Mouse (Mus musculus) spleen, adult 2 months (tissue): ENCODE measurements around the gene Itprid1. TPM values are rescaled to one million over a fixed set of nuclear protein-coding genes. Genes with fewer than 3 reads are reported as not detected.

Experiments used
- DNase-seq, 2 experiments: peaks; one replicate each; pipeline versions ENCODE4 v3.0.0 to v3.0.0-alpha.2; 2012 to 2021; ENCODE audit warnings: low spot score in 2 of 2, low read depth in 1 of 2
- H3K27ac ChIP-seq: fragments of 200-500 bp; 2 replicates; pipeline ENCODE4 v1.5.1; 2012; ENCODE audit warnings: low read length, inconsistent platforms; ENCODE audit not compliant: insufficient read depth
- H3K27me3 ChIP-seq: fragments of 200-500 bp; 2 replicates; pipeline ENCODE4 v1.6.1; 2012; ENCODE audit warnings: mild to moderate bottlenecking, moderate library complexity, low read length, inconsistent platforms; ENCODE audit not compliant: control insufficient read depth, insufficient read depth
- H3K36me3 ChIP-seq: fragments of 200-500 bp; 2 replicates; pipeline ENCODE4 v1.6.1; 2012; ENCODE audit warnings: mild to moderate bottlenecking, low read length, inconsistent platforms; ENCODE audit not compliant: control insufficient read depth, insufficient read depth
- H3K4me1 ChIP-seq: fragments of 200-500 bp; 2 replicates; pipeline ENCODE4 v1.6.1; 2011; ENCODE audit warnings: inconsistent platforms; ENCODE audit not compliant: control insufficient read depth, insufficient read depth, insufficient read length
- H3K4me3 ChIP-seq: fragments of 200-500 bp; 2 replicates; pipeline ENCODE4 v1.5.1; 2011; ENCODE audit warnings: mild to moderate bottlenecking, inconsistent platforms; ENCODE audit not compliant: insufficient read depth, insufficient read length; ENCODE audit errors: extremely low read depth
- CTCF ChIP-seq: fragments of 200-500 bp; IDR thresholded peaks from 2 replicates; pipeline ENCODE4 v1.5.1; 2011; ENCODE audit warnings: mild to moderate bottlenecking, inconsistent platforms; ENCODE audit not compliant: insufficient read depth, insufficient read length, insufficient replicate concordance; ENCODE audit errors: extremely low read depth
- POLR2A ChIP-seq: fragments of 200-500 bp; IDR thresholded peaks from 2 replicates; pipeline ENCODE4 v1.6.1; 2011; ENCODE audit warnings: low read depth, low read length, inconsistent platforms
- WGBS: fragments of 180-500 bp; shearing (Covaris S2); methylation state at CpG from one replicate; pipeline ENCODE4 v1.1.7; 2018; 5-methylcytosine and 5-hydroxymethylcytosine counted together
- polyA plus RNA-seq: library from polyadenylated mRNA; depleted of rRNA; stranded (reverse); fragments of >200 nt; gene quantifications from 2 replicates; pipeline ENCODE4 v1.2.3, GENCODE M21; 2012

Itprid1 gene
- polyA plus RNA-seq, 1 experiment = not detected

- WGBS = 89% methylated on average over 1 of the region's 1 CpGs
- DNase-seq = no peak
- H3K27me3 ChIP-seq = no peaks in the 10 kb centered on the region
Measured at GRCm38 (mm10) chr6:55944709-55945108, 108.0 kb downstream of the Itprid1 start.

DNA sequence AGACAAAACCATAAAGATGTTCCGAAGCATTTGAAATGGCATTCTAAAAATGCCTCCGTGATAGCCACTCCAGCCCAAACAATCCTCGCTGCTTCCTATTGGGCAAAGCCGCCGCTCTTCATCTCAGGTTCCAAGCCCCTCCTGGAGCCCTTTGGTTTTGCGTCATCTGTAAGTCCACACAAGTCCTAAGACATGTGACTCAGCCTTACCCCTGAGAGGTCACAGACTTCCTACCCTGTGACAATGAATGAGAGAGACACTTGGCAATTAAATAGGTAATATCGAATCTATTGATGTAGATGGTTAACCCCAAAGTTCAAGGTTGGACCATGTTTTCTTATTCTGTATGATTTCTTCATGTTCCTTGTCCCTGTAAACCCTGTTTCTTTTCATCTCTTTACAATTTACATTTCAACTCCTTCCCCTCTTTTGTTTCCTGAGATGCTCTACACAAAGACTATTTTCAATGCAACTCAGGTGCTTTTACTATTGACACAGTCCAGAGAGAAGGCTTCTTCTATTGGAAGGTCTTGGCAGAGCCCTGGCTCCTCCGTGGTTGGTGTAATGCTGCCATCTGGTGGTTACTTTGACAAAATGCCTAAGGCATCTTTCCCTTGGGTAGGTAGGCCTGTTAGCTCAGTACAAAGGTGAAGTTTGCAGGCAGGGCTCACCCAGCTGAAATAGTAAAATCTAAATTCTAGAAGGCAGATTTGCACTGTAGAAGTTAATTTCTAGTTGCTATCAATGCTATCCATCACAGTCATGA is 113.8 kb downstream of the Itprid1 start:
- 77% methylated on average over 8 of the region's 8 CpGs for WGBS
- no peaks in the 10 kb centered on the region for H3K27me3 ChIP-seq
- DNase-seq = no peak
- no peak overlapping the region for H3K4me3 ChIP-seq
- H3K27ac ChIP-seq = no peak overlapping the region
- no peak for TF ChIP-seq CTCF
- no peaks in the 10 kb centered on the region for H3K36me3 ChIP-seq
- H3K4me1 ChIP-seq = no peaks in the 10 kb centered on the region

More at GRCm38 (mm10) chr6:55944709-55945108, 108.0 kb downstream of the Itprid1 start:
- Histone ChIP-seq H3K4me1 (no peaks in the 10 kb centered on the region), H3K4me3 (no peak overlapping the region), H3K27ac (no peak overlapping the region), H3K36me3 (no peaks in the 10 kb centered on the region)
- TF ChIP-seq POLR2A = no peak
- TF ChIP-seq CTCF = no peak

GRCm38 (mm10) chr6:55972998-55973397 is 136.3 kb downstream of the Itprid1 start:
- Histone ChIP-seq H3K27me3 (no peaks in the 10 kb centered on the region), H3K27ac (no peak overlapping the region), H3K4me3 (no peak overlapping the region), H3K4me1 (no peaks in the 10 kb centered on the region), H3K36me3 (no peaks in the 10 kb centered on the region)
- TF ChIP-seq POLR2A = no peak
- no peak for TF ChIP-seq CTCF
- no peak for DNase-seq

GRCm38 (mm10) chr6:55979766-55980165 is 143.1 kb downstream of the Itprid1 start:
- Histone ChIP-seq H3K27ac (no peak overlapping the region), H3K4me1 (no peaks in the 10 kb centered on the region), H3K27me3 (no peaks in the 10 kb centered on the region), H3K36me3 (no peaks in the 10 kb centered on the region), H3K4me3 (no peak overlapping the region)
- WGBS = 80% methylated on average over 2 of the region's 2 CpGs
- TF ChIP-seq CTCF (no peak), POLR2A (no peak)
- DNase-seq = no peak

- no peak overlapping the region for H3K27ac ChIP-seq
- no peaks in the 10 kb centered on the region for H3K27me3 ChIP-seq
- H3K36me3 ChIP-seq = no peaks in the 10 kb centered on the region
- H3K4me1 ChIP-seq = no peaks in the 10 kb centered on the region
- TF ChIP-seq CTCF (no peak), POLR2A (no peak)
- no peak for DNase-seq
- 77% methylated on average over 4 of the region's 4 CpGs for WGBS
- no peak overlapping the region for H3K4me3 ChIP-seq
Measured at GRCm38 (mm10) chr6:56008711-56009110, 172.0 kb downstream of the Itprid1 start.

GRCm38 (mm10) chr6:56012384-56012783 is 175.7 kb downstream of the Itprid1 start:
- Histone ChIP-seq H3K4me3 (no peak overlapping the region), H3K4me1 (no peaks in the 10 kb centered on the region), H3K36me3 (no peaks in the 10 kb centered on the region), H3K27me3 (no peaks in the 10 kb centered on the region), H3K27ac (no peak overlapping the region)
- DNase-seq = no peak
- TF ChIP-seq POLR2A (no peak), CTCF (no peak)
- 77% methylated on average over 5 of the region's 5 CpGs for WGBS

DNA sequence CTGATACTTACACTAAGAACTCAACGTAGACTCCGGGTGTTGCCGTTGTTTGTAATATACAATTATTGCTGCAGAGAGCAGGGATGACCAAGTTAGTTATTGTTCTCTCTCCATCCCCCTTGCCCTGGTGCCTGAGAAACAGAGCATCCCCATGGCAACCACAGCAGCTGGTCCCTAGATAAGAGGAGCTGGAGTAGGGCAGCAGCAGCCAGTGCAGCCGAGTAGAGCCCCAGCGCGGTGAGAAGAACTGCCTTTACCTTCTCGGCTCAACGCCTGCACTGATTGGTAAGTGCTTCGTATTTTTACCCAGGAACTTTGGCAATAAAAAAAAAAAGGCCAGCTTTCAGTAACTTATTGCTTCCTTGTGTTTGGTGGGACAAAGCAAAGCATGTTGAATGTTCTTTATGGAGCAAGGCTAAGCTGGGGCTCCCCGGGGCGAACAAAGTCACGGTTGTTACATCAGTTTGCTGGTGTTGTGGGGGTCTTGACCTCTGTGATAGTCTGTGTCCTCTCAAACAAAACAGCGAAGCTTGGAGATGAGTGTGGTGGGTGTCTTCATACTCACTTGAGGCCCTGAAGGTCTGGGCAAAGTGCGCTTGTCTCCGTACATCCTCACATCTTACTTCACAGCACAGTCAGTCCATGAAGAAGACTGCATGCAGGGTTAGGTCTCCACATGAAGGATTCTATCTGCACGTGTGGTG is 180.7 kb downstream of the Itprid1 start, which contains the start of gene Ppp1r17:
Gene Ppp1r17, plus strand, starts transcription at position 207 of the 704 bp plus-strand sequence.
- DNase-seq = no peak
- Histone ChIP-seq H3K36me3 (no peaks in the 10 kb centered on the region), H3K27ac (no peak within 1 kb of the TSS), H3K4me3 (no peak within 1 kb of the TSS), H3K4me1 (no peaks in the 10 kb centered on the region), H3K27me3 (no peaks in the 10 kb centered on the region)
- 83% methylated on average over 16 of the region's 16 CpGs for whole genome bisulfite sequencing
- no peak for TF ChIP-seq CTCF
- TF ChIP-seq POLR2A = no peak
